Mouse (Mus musculus): Measurements from ENCODE around the gene Gm17349. TPM values are rescaled to one million over a fixed set of nuclear protein-coding genes. Genes with fewer than 3 reads are reported as not detected.
"Not testable (repeated sequence)": the region's sequence is repeated elsewhere in the genome, so short reads cannot be mapped to it uniquely, and the experiment has no call there.

Gene Gm17349
- total and polyA plus RNA-seq, 3 experiments, result 22.1 to 156 (median 33.4) TPM

- DNase-seq, result peak; percentile 87
These were observed 12.4 kb upstream of the Gm17349 start, which contains the start of gene Gpd1 for GRCm38 (mm10) chr15:99717386-99718334. Gene Gpd1, plus strand, starts transcription at chr15:99717515.

DNA sequence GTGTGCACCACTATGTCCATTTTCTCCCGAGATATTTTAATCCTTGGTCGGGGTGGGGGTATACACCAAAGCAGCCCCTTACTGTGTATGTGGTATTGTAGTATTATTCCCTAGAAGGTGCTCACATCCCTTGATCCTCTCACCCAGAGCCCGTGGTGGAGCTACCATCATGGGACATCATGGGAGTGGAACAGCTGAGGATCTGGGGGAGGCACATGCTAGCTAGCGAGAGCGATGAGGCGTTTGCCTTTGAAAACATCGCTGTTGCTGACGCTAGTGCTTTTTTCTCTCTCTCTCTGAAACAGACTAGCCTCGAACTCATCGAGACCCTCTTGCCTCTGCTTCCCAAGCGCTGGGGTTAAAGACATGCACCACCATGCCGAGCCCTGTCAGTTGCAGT lies 11.5 kb upstream of the Gm17349 start:
- DNase-seq, result no peak

DNA sequence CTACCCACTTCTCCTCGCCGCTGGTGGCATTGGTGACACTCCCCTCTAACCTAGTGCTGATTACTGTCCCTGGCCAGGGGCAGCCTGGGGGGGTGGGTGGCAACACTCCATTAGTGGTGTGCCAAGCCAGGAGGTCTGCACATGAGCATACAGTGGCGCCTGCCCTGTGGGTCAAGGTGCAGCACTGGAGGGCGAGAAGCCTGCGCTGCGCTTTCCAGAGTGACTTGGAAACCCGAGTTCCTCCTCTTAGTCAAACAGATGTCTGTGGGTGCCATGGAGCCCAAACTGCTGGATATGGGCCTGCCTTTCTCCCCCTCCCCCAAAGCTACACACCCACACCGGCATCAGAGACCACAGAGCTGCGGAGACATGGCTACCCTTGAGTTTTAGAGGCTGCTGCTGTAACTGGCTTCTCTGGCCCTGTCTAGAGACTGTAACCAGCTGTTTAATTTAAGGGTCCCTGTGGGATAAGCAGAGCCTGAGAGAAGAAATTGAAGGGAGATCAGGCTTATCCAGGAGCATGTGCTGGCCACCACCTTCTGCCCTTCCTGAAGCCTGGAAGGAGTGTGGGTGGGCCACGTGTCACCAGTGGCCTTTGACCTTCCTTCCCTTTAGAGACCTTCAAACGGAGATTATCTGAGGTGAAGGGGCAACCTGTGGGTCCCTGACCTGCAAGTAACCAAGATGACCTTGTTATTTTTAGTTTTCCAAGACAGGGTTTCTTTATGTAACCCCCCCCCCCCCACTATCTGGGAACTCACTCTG lies 10.9 kb upstream of the Gm17349 start:
- DNase-seq, result peak; percentile 61

GRCm38 (mm10) chr15:99715361-99715865 lies 10.1 kb upstream of the Gm17349 start:
- peak; percentile 70 for DNase-seq

GRCm38 (mm10) chr15:99714858-99715257 lies 9.6 kb upstream of the Gm17349 start:
- DNase-seq, result peak; percentile 83

- DNase-seq, result peak; percentile 83
These were observed 8.9 kb upstream of the Gm17349 start for GRCm38 (mm10) chr15:99714206-99714605.

- peak; percentile 43 for DNase-seq
These were observed 8.3 kb upstream of the Gm17349 start for GRCm38 (mm10) chr15:99713569-99713968.

DNA sequence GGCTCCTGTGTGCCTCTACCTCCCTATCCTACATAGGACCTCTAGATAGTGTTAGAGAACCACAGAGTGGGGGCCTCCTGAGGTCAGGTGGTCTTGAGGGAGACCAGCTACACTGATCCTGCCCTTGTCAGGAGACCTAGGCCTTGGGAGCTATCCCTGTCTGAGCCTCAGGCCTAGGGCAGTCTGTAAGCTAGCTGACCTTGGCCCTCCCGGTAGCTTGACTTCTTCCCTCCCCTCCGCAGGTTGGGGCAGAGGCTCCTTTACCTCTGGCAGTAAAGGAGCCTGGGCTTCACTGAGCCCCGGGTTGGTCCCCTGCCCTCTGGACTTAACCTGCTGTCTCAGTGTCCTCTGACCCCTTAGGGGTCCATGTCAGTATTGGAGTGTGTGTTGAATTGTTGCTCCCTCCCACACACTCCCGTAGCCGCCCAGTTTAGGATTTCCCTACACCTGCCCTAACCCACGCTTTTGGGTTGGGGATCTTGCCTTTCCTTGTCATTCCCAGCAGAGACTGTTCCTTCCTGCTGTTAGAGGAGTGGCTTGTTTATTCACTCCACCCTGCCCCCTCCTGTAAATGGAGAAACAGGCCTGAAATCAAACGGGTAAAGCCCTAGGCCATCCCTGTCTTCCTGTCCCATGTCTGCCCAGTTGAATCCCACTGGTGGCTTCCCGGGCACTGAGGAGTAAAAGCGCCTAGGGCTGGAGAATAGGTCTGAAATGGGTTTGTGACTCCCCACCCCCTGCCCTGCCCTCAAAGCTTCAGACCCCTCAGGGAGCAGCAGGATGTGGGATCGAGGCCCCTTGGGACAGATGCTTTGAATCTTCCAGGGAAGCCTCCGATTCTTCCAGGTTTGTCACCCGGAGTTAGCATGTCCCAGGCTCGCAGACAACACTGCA lies 7.6 kb upstream of the Gm17349 start:
- DNase-seq, result peak; percentile 20

GRCm38 (mm10) chr15:99711491-99711890 lies 6.2 kb upstream of the Gm17349 start:
- DNase-seq, result no peak

DNA sequence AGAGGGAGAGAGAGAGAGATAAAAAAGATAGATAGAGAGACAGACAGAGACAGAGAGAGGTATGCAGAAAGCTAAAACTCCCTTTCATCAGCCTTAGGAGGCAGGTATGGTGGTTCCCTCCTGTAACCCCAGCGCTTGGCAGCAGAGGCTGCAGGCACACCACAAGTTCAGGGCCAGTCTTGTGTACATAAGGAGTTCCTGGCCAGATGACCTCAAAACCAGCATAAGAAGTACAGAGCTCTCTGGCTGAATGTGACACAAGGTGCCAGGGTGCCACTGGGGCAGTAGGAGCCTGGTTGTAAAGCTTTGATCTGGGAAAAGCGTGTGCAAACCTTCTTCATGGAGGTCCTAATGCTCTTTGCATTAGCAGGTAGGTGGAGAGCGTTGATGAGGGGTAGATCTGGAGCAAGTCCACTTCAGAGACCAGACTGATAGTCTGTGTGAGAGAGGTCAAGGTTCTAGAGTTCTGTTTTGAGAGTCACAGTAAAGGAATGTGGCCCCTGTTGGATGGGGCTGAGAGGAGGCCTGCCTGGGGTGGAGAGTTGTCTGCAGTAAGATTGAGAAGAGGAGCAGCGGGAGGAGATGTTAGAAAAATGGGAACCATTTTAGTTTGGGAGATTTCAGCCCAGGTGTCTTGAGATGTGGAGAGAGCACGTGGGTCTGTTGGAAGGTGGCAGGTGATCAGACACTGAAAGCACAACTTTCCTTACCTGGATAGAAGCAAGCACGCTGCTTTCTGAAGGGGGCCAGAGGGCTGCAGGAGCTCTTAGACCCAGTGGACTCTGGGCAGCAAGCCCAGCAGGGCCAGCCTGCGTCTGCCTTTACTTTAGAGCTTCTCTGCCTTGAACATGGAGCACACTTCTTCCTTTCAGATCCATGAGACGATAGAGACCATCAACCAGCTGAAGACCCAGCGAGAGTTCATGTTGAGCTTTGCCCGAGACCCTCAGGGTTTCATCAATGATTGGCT lies 5.2 kb upstream of the Gm17349 start:
- peak; percentile 65 for DNase-seq

- DNase-seq, result no peak
These were observed 2.9 kb upstream of the Gm17349 start for GRCm38 (mm10) chr15:99708176-99708575.

- DNase-seq, result peak; percentile 63
These were observed 409 bp downstream of the Gm17349 start for GRCm38 (mm10) chr15:99704881-99705280.

GRCm38 (mm10) chr15:99704041-99704681 lies 1.1 kb downstream of the Gm17349 start:
- peak; percentile 84 for DNase-seq

- DNase-seq, result peak; percentile 65
These were observed 1.6 kb downstream of the Gm17349 start for GRCm38 (mm10) chr15:99703676-99704040.

- DNase-seq, result peak; percentile 37
These were observed 2.2 kb downstream of the Gm17349 start for GRCm38 (mm10) chr15:99703104-99703503.

GRCm38 (mm10) chr15:99701999-99702900 lies 3.0 kb downstream of the Gm17349 start, which contains the start of gene Smarcd1:
Gene Smarcd1, plus strand, starts transcription at chr15:99702129.
- DNase-seq, result peak; percentile 96

- DNase-seq, result not testable (repeated sequence)
These were observed 3.7 kb downstream of the Gm17349 start for GRCm38 (mm10) chr15:99701640-99701998.

DNA sequence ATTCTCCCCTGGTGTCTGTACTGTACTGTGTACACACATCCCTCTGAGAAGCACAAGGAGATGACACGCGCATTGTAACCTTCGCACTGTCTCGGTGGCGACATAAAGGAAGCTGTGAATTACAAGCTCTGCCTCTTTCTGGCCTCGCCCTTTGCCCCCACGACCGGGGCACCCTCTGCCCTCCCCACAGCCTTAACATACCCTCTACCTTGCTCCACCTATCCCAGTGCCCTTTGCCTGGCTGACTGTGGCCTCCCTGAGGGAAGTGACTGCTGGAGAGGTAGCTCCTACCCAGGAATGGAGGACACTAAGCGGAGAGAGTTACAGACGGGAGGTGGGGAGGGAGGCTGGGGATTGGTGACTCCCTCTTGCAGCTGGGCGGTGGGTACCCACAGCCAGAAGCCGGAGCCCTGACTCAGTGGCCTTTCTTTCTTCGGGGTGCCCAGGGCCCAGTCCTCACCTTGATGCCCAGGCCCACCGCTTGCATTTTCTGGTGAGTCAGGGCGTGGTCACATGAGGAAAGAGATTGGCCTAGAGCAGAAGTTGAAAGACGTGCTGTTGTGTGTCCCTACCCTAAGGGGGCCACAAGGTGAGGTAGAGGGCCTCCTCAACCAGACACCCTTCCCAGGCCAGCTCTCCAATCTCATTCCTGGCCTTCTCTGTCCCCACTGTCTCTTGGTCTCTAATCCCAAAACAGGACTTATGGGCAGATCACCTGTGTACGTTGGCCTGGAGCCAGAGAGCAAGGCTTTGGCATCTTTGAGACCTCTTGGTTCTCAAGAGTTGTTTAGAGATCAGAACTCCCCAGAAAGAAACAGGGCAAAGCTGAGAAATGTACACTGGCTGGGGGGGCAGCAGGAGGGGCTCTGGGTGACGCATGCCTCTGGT lies 4.8 kb downstream of the Gm17349 start:
- DNase-seq, result peak; percentile 44

All from adrenal gland, adult 2 months (tissue).